ENCODE assay signal across 25 mouse cellular contexts in the genomic region with DNA sequence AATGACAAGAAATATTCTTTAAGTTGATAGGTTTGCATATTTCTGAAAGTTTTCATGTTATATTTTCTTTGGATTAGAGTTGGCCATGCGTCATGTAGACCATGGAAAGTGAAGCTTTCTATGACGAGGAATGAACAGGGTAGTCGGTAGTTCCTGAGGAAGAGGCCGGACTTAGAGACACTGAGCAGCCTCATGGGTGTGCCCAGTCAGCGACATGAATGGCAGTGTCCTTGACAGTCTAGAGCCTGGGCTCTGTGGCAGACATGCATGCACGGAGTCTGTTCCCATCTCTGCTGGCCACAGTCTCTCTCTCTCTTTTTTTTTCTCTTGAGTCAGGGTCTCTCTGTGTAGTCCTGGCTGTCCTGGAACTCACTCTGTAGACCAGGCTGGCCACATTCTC.
DNase-seq lines count a peak whose midpoint lies in the region; ATAC-seq and TF ChIP-seq lines count a peak whose summit lies in the region.
"Had no signal": no experiment of that assay in that cellular context is flagged by ENCODE, and none has a peak within 500 bp of the region (broad histone marks: within the 10 kb centered on the region; RNA-seq: fewer than 3 reads in every experiment).

No protein-coding gene starts in this region.

- H3K27ac ChIP-seq in heart, embryonic 12.5 days (ENCODE audit: poor library complexity, severe bottlenecking) = no peak overlapping the region
- peak overlapping the region; percentile 82 for H3K27ac ChIP-seq in liver, embryonic 11.5 days (ENCODE audit: low read depth, low read length)
- no peak overlapping the region for H3K27ac ChIP-seq in liver, embryonic 16.5 days (ENCODE audit: low read length)
- H3K27ac ChIP-seq: hindbrain, embryonic 13.5 days; macrophage; midbrain, embryonic 10.5 days; neural tube, embryonic 12.5 days had no signal

- DNase-seq in heart, adult 18-20 months = no peak
- DNase-seq in liver, embryonic 11.5 days (ENCODE audit: low spot score) = no peak
- no peak for DNase-seq in cerebellum, adult 18-20 months
- no peak for DNase-seq in layer of hippocampus, adult 11-12 months (ENCODE audit: low spot score)
- DNase-seq: adrenal gland, adult 2 months; cerebellum, adult 2 months; cerebellum, postnatal 14 days; forebrain, postnatal 0 days; heart, postnatal 36 days; kidney, adult 9 months; kidney, postnatal 10 days; layer of hippocampus, adult 9-11 months; right cerebral cortex, adult 18-20 months; spleen, adult 18-20 months; thymus, postnatal 25 days had no signal

- peaks cover 20% of the 10 kb centered on the region for H3K4me1 ChIP-seq in heart, embryonic 12.5 days (replicated peaks)
- peaks cover 89% of the 10 kb centered on the region for H3K4me1 ChIP-seq in E14TG2a.4 (replicated peaks; ENCODE audit: low read depth, low read length)
- peaks cover 28% of the 10 kb centered on the region for H3K4me1 ChIP-seq in liver, embryonic 11.5 days (replicated peaks; ENCODE audit: control insufficient read depth, insufficient read depth, low read length)
- peaks cover 22% of the 10 kb centered on the region for H3K4me1 ChIP-seq in liver, embryonic 16.5 days (ENCODE audit: control insufficient read depth, low read depth, low read length)
- H3K4me1 ChIP-seq: neural tube, embryonic 12.5 days had no signal

- H3K4me3 ChIP-seq in heart, embryonic 12.5 days = no peak overlapping the region
- H3K4me3 ChIP-seq in E14TG2a.4 (replicated peaks; ENCODE audit: low read length) = peak overlapping the region; percentile 27; the same call in 1 of the 2 replicates
- no peak overlapping the region for H3K4me3 ChIP-seq in liver, embryonic 11.5 days (ENCODE audit: low read depth, low read length)
- no peak overlapping the region for H3K4me3 ChIP-seq in liver, embryonic 16.5 days (ENCODE audit: low read depth, low read length)
- H3K4me3 ChIP-seq: hindbrain, embryonic 13.5 days; midbrain, embryonic 10.5 days; myocyte; neural tube, embryonic 12.5 days had no signal

- peaks cover 9% of the 10 kb centered on the region for H3K9me3 ChIP-seq in heart, embryonic 12.5 days (replicated peaks)
- H3K9me3 ChIP-seq in E14TG2a.4 (ENCODE audit: low read length) = no peaks in the 10 kb centered on the region
- no peaks in the 10 kb centered on the region for H3K9me3 ChIP-seq in liver, embryonic 11.5 days (ENCODE audit: control insufficient read depth, low read length)
- no peaks in the 10 kb centered on the region for H3K9me3 ChIP-seq in liver, embryonic 16.5 days (replicated peaks; ENCODE audit: control insufficient read depth, low read length)
- H3K9me3 ChIP-seq: hindbrain, embryonic 13.5 days had no signal

- no peaks in the 10 kb centered on the region for H3K27me3 ChIP-seq in heart, embryonic 12.5 days (replicated peaks)
- no peaks in the 10 kb centered on the region for H3K27me3 ChIP-seq in E14TG2a.4 (ENCODE audit: insufficient read depth, low read length)
- H3K27me3 ChIP-seq in liver, embryonic 11.5 days (replicated peaks; ENCODE audit: control insufficient read depth, insufficient read depth, low read length) = no peaks in the 10 kb centered on the region
- no peaks in the 10 kb centered on the region for H3K27me3 ChIP-seq in liver, embryonic 16.5 days (ENCODE audit: control insufficient read depth, insufficient read depth, low read depth, low read length)
- H3K27me3 ChIP-seq: neural tube, embryonic 12.5 days had no signal

- H3K9ac ChIP-seq in heart, embryonic 12.5 days = no peak overlapping the region
- no peak overlapping the region for H3K9ac ChIP-seq in liver, embryonic 11.5 days (ENCODE audit: low read depth, low read length)
- no peak overlapping the region for H3K9ac ChIP-seq in liver, embryonic 16.5 days (ENCODE audit: low read depth, low read length)
- H3K9ac ChIP-seq: forebrain, postnatal 0 days; hindbrain, embryonic 13.5 days; neural tube, embryonic 12.5 days had no signal

- peak; percentile 84 for ATAC-seq in heart, embryonic 12.5 days (ENCODE audit: insufficient number of reproducible peaks, low FRiP score)
- ATAC-seq in liver, embryonic 11.5 days (replicated peaks; ENCODE audit: low FRiP score) = peak; percentile 70
- peak; percentile 57 for ATAC-seq in liver, embryonic 16.5 days (ENCODE audit: low read depth)
- ATAC-seq: activated CD4-positive, CD25-positive, alpha-beta regulatory T cell, adult 4 months; forebrain, postnatal 0 days; midbrain, embryonic 16.5 days had no signal

- no peak overlapping the region for H3K4me2 ChIP-seq in heart, embryonic 12.5 days
- H3K4me2 ChIP-seq in liver, embryonic 11.5 days = peak overlapping the region; percentile 74
- H3K4me2 ChIP-seq in liver, embryonic 16.5 days (ENCODE audit: low read depth, low read length) = peak overlapping the region; percentile 37; the same call in 1 of the 2 replicates
- H3K4me2 ChIP-seq: hindbrain, embryonic 13.5 days; neural tube, embryonic 12.5 days had no signal

- 44% methylated on average over 6 of the region's 6 CpGs for WGBS in heart, embryonic 12.5 days
- WGBS in liver, embryonic 11.5 days = 58% methylated on average over 6 of the region's 6 CpGs
- 49% methylated on average over 6 of the region's 6 CpGs for WGBS in liver, embryonic 16.5 days (ENCODE audit: insufficient replicate concordance)

- no peaks in the 10 kb centered on the region for H3K36me3 ChIP-seq in heart, embryonic 12.5 days
- H3K36me3 ChIP-seq in E14TG2a.4 (ENCODE audit: insufficient read depth, low read length) = peaks cover 57% of the 10 kb centered on the region
- H3K36me3 ChIP-seq in liver, embryonic 11.5 days (ENCODE audit: control insufficient read depth, insufficient read depth, low read length) = no peaks in the 10 kb centered on the region
- no peaks in the 10 kb centered on the region for H3K36me3 ChIP-seq in liver, embryonic 16.5 days (ENCODE audit: control insufficient read depth, insufficient read depth)
- H3K36me3 ChIP-seq: hindbrain, embryonic 13.5 days; midbrain, embryonic 10.5 days; neural tube, embryonic 12.5 days had no signal

- no peak for TF ChIP-seq CTCF in E14TG2a.4 (conservative IDR thresholded peaks at IDR 0.05; ENCODE audit: low read length)
